Mouse (Mus musculus): ENCODE measurements around the gene D130043K22Rik.

DNA sequence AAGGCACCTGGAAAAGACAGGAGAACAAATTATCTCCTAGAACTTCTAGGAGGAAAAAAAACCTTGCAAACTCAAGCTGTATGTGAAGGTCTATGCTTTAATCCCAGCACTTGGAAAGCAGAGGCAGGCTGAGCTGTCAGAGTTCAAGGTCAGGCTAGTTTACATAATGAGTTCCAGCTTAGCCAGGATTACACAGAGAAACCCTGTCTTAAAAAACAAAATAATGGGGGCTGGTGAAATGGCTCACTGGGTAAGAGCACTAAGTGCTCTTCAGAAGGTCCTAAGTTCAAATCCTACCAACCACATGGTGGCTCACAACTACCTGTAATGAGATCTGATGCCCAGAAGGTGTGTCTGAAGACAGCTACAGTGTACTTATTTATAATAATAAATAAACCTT is 85.7 kb downstream of the D130043K22Rik start:
- TF ChIP-seq MAFK (IDR thresholded peaks at IDR 0.05; ENCODE audit: insufficient read depth, low read depth, low read length) = no peak
- TF ChIP-seq HCFC1 (IDR thresholded peaks at IDR 0.05; ENCODE audit: borderline replicate concordance, insufficient read depth, low read length) = no peak
- TF ChIP-seq CHD2 (IDR thresholded peaks at IDR 0.05; ENCODE audit: low read depth, low read length) = no peak
- no peak for TF ChIP-seq ZNF384 (IDR thresholded peaks at IDR 0.05; ENCODE audit: low read depth, low read length)
